Mouse (Mus musculus) hindlimb bud, embryonic 11.5 days (tissue): Measurements from ENCODE around the gene Sardh.

Source experiments
- DNase-seq: peaks from one replicate; pipeline ENCODE4 v3.0.0-alpha.2; 2012; ENCODE audit warnings: low read depth, low spot score; ENCODE audit errors: extremely low spot score

Sardh gene

GRCm38 (mm10) chr2:27228809-27229480 is 19.2 kb downstream of the Sardh start:
- no peak for DNase-seq

GRCm38 (mm10) chr2:27226572-27226971 is 21.6 kb downstream of the Sardh start:
- DNase-seq: no peak

GRCm38 (mm10) chr2:27223012-27223421 is 25.1 kb downstream of the Sardh start:
- DNase-seq: no peak

GRCm38 (mm10) chr2:27218569-27218968 is 29.6 kb downstream of the Sardh start:
- DNase-seq: no peak

GRCm38 (mm10) chr2:27218121-27218544 is 30.0 kb downstream of the Sardh start:
- DNase-seq: no peak

- DNase-seq: no peak
Observed at GRCm38 (mm10) chr2:27215537-27215936, 32.6 kb downstream of the Sardh start.

- DNase-seq: no peak
Observed at GRCm38 (mm10) chr2:27211966-27212893, 35.9 kb downstream of the Sardh start.

GRCm38 (mm10) chr2:27210676-27211210 is 37.4 kb downstream of the Sardh start:
- DNase-seq: no peak

- DNase-seq: no peak
Observed at GRCm38 (mm10) chr2:27210255-27210654, 37.9 kb downstream of the Sardh start.

- DNase-seq: peak; percentile 10
Observed at GRCm38 (mm10) chr2:27209816-27210215, 38.3 kb downstream of the Sardh start.

GRCm38 (mm10) chr2:27209370-27209769 is 38.8 kb downstream of the Sardh start:
- DNase-seq: no peak

- no peak for DNase-seq
Observed at GRCm38 (mm10) chr2:27207126-27207525, 41.0 kb downstream of the Sardh start.

GRCm38 (mm10) chr2:27206128-27206797 is 41.9 kb downstream of the Sardh start:
- no peak for DNase-seq

GRCm38 (mm10) chr2:27205666-27206065 is 42.5 kb downstream of the Sardh start:
- no peak for DNase-seq

- DNase-seq: no peak
Observed at GRCm38 (mm10) chr2:27200586-27200985, 47.6 kb downstream of the Sardh start.

GRCm38 (mm10) chr2:27198551-27199246 is 49.4 kb downstream of the Sardh start:
- no peak for DNase-seq

- no peak for DNase-seq
Observed at GRCm38 (mm10) chr2:27189994-27190393, 58.1 kb downstream of the Sardh start.

GRCm38 (mm10) chr2:27187531-27187930 is 60.6 kb downstream of the Sardh start:
- no peak for DNase-seq

GRCm38 (mm10) chr2:27183734-27184133 is 64.4 kb downstream of the Sardh start:
- DNase-seq: no peak

GRCm38 (mm10) chr2:27181907-27182306 is 66.2 kb downstream of the Sardh start:
- no peak for DNase-seq

- DNase-seq: no peak
Observed at GRCm38 (mm10) chr2:27179101-27179500, 69.0 kb downstream of the Sardh start.
